Mouse (Mus musculus): ENCODE results near the gene Atg101. TPM values are rescaled to one million over a fixed set of nuclear protein-coding genes. Genes with fewer than 3 reads are reported as not detected.
A peak's percentile ranks its signal among the peaks of the same experiment; 100 is the strongest.

The Atg101 gene
- polyA plus RNA-seq, 1 experiment from 2014 or later, result 82.8 TPM

GRCm38 (mm10) chr15:101332370-101332769 is 48.3 kb downstream of the Atg101 start:
- no peak overlapping the region for H3K27ac ChIP-seq
- H3K36me3 ChIP-seq, result no peaks in the 10 kb centered on the region
- ATAC-seq, result no peak
- no peak overlapping the region for H3K9ac ChIP-seq (replicated peaks)
- WGBS, result 69% methylated on average over 4 of the region's 4 CpGs
- H3K4me1 ChIP-seq (replicated peaks), result no peaks in the 10 kb centered on the region
- H3K4me3 ChIP-seq (replicated peaks), result no peak overlapping the region
- H3K4me2 ChIP-seq (replicated peaks), result no peak overlapping the region
- peaks cover 6% of the 10 kb centered on the region; the same call in 1 of the 2 replicates for H3K27me3 ChIP-seq
- H3K9me3 ChIP-seq, result no peaks in the 10 kb centered on the region

DNA sequence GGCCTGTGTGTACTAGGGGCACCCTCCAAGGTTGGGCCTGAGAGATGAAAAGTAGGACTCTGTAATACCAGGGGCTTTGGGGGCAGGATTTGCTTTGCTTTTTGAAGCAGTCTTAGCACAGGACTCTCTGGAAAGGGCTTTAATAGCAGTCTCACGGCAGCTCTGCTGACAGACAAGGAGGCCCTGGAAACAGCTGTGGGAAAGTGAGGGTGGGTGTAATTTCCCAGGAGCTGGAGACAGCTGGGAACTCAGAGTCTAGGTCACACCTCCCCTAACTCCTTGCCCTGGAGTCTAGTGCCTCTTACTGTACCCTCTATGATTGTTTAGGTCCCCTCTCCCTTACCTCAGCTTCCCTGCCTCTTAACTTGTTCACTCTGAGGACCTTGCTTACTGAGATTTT is 49.1 kb downstream of the Atg101 start:
- no peak for ATAC-seq
- Histone ChIP-seq H3K27ac (no peak overlapping the region), H3K27me3 (peaks cover 6% of the 10 kb centered on the region; the same call in 1 of the 2 replicates), H3K4me3 (replicated peaks) (no peak overlapping the region), H3K36me3 (no peaks in the 10 kb centered on the region), H3K4me1 (replicated peaks) (no peaks in the 10 kb centered on the region), H3K9ac (replicated peaks) (no peak overlapping the region), H3K4me2 (replicated peaks) (no peak overlapping the region), H3K9me3 (no peaks in the 10 kb centered on the region)
- 38% methylated on average over 1 of the region's 1 CpGs for WGBS

DNA sequence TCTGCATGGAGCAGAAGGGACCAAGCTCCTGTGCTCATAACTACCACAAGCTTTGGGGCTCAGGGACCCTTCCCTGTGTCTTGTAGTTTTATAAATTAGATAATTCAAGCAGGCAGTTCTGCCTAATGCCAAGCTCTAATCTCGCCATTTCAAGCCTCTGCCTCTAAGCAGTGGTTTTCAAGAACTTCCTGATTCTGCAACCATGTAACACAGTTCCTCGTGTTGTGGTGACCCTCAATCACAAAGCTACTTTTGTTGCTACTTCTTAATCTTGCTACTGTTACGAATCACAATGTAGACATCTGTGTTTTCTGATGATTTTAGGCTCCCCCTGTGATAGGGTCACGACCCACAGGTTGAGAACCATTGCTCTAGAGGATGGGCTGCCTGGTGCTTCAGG is 49.6 kb downstream of the Atg101 start:
- Histone ChIP-seq H3K36me3 (no peaks in the 10 kb centered on the region), H3K27me3 (peaks cover 6% of the 10 kb centered on the region; the same call in 1 of the 2 replicates), H3K4me2 (replicated peaks) (no peak overlapping the region), H3K9me3 (no peaks in the 10 kb centered on the region), H3K4me3 (replicated peaks) (no peak overlapping the region), H3K4me1 (replicated peaks) (no peaks in the 10 kb centered on the region), H3K9ac (replicated peaks) (no peak overlapping the region), H3K27ac (no peak overlapping the region)
- ATAC-seq, result no peak
- 51% methylated on average over 4 of the region's 4 CpGs for WGBS

GRCm38 (mm10) chr15:101336474-101337174 is 52.6 kb downstream of the Atg101 start:
- no peak for ATAC-seq
- Histone ChIP-seq H3K4me1 (replicated peaks) (no peaks in the 10 kb centered on the region), H3K4me2 (replicated peaks) (no peak overlapping the region), H3K27ac (no peak overlapping the region), H3K27me3 (peaks cover 6% of the 10 kb centered on the region; the same call in 1 of the 2 replicates), H3K36me3 (no peaks in the 10 kb centered on the region), H3K4me3 (replicated peaks) (no peak overlapping the region), H3K9ac (replicated peaks) (no peak overlapping the region; the same call in 1 of the 2 replicates), H3K9me3 (no peaks in the 10 kb centered on the region)
- 58% methylated on average over 24 of the region's 24 CpGs for WGBS

DNA sequence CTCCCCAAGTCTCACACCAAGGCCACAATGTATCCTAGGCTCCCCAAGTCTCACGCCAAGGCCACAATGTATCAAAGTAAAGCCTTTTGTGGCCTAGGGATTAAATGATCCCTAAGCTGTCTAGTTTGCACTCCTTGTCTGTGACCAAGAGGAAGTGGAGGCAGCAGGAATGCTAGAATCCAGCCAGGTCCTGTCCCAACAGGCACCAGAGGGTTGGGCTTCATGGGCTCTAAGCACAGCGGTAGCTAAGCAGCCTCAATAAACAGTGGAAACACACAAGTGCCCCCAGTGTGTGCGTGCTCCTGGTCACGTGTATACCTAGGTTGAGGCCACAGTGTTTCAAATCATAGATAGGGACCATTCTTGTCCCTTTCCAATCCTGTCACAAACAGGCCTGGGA is 54.3 kb downstream of the Atg101 start:
- H3K27me3 ChIP-seq, result peaks cover 6% of the 10 kb centered on the region; the same call in 1 of the 2 replicates
- no peaks in the 10 kb centered on the region for H3K36me3 ChIP-seq
- 82% methylated on average over 4 of the region's 4 CpGs for WGBS
- no peak overlapping the region for H3K9ac ChIP-seq (replicated peaks)
- H3K9me3 ChIP-seq, result no peaks in the 10 kb centered on the region
- no peak overlapping the region for H3K4me2 ChIP-seq (replicated peaks)
- no peak for ATAC-seq
- H3K4me1 ChIP-seq (replicated peaks), result no peaks in the 10 kb centered on the region
- H3K4me3 ChIP-seq (replicated peaks), result no peak overlapping the region
- H3K27ac ChIP-seq, result no peak overlapping the region

DNA sequence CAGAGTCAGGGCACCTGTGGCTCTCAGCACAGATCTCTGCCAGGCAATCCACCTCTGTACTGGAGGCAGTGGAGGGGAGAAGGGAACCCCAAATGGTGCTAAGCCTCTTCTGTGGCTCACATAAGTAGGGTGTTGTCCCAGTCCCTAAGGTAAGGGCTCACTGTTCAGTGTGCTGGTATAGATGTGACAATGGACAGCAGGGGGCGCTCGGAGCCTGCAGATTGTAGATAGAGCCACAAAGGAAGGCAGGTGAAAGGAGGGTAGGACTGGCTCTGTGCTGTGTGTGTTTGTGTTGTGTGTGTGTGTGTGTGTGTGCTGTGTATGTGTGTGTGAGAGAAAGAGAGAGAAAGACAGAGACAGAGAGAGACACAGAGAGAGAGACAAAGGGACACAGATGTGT is 55.5 kb downstream of the Atg101 start:
- Histone ChIP-seq H3K4me3 (replicated peaks) (no peak overlapping the region), H3K27me3 (peaks cover 6% of the 10 kb centered on the region; the same call in 1 of the 2 replicates), H3K9ac (replicated peaks) (peak overlapping the region; percentile 10; the same call in 1 of the 2 replicates), H3K9me3 (no peaks in the 10 kb centered on the region), H3K36me3 (no peaks in the 10 kb centered on the region), H3K27ac (no peak overlapping the region), H3K4me2 (replicated peaks) (no peak overlapping the region), H3K4me1 (replicated peaks) (no peaks in the 10 kb centered on the region)
- 0% methylated on average over 2 of the region's 2 CpGs for WGBS
- peak; percentile 94 for ATAC-seq

Other genes starting within 250 kb of the Atg101 start
- gene Gm47841, start 236.9 kb upstream of the Atg101 start, polyA plus RNA-seq (2015; fragmentation: Nextera tagmentation; extraction: Ambion mirVana), result not detected in 2 replicates
- gene Fignl2, start 205.7 kb upstream of the Atg101 start, polyA plus RNA-seq (2015; fragmentation: Nextera tagmentation; extraction: Ambion mirVana), result 0.11 and 0.15 TPM in 2 replicates
- not detected in 2 replicates for gene Ankrd33, start 168.5 kb upstream of the Atg101 start, polyA plus RNA-seq (2015; fragmentation: Nextera tagmentation; extraction: Ambion mirVana)
- gene Acvrl1, start 155.8 kb upstream of the Atg101 start, polyA plus RNA-seq (2015; fragmentation: Nextera tagmentation; extraction: Ambion mirVana), result 5.3 and 5.5 TPM in 2 replicates
- 18.2 and 19.2 TPM in 2 replicates for gene Acvr1b, start 110.2 kb upstream of the Atg101 start, polyA plus RNA-seq (2015; fragmentation: Nextera tagmentation; extraction: Ambion mirVana)
- gene Grasp, start 60.1 kb upstream of the Atg101 start, polyA plus RNA-seq (2015; fragmentation: Nextera tagmentation; extraction: Ambion mirVana), result 1.7 and 2.4 TPM in 2 replicates
- gene Nr4a1, start 30.0 kb upstream of the Atg101 start, polyA plus RNA-seq (2015; fragmentation: Nextera tagmentation; extraction: Ambion mirVana), result 2.8 and 3.1 TPM in 2 replicates
- 0.26 and 0.46 TPM in 2 replicates for gene 6030408B16Rik, start 8.9 kb downstream of the Atg101 start, polyA plus RNA-seq (2015; fragmentation: Nextera tagmentation; extraction: Ambion mirVana)
- gene Krt80, start 85.9 kb downstream of the Atg101 start, polyA plus RNA-seq (2015; fragmentation: Nextera tagmentation; extraction: Ambion mirVana), result 0.05 and 0.09 TPM in 2 replicates
- 0.05 and 0.32 TPM in 2 replicates for gene Krt7, start 126.8 kb downstream of the Atg101 start, polyA plus RNA-seq (2015; fragmentation: Nextera tagmentation; extraction: Ambion mirVana)
- gene Krt87, start 154.5 kb downstream of the Atg101 start, polyA plus RNA-seq (2015; fragmentation: Nextera tagmentation; extraction: Ambion mirVana), result 0.17 and 0.19 TPM in 2 replicates
- not detected in 2 replicates for gene Krt88, start 163.5 kb downstream of the Atg101 start, polyA plus RNA-seq (2015; fragmentation: Nextera tagmentation; extraction: Ambion mirVana)
- not detected in 2 replicates for gene Krt81, start 179.5 kb downstream of the Atg101 start, polyA plus RNA-seq (2015; fragmentation: Nextera tagmentation; extraction: Ambion mirVana)
- not detected in 2 replicates for gene Krt86, start 189.2 kb downstream of the Atg101 start, polyA plus RNA-seq (2015; fragmentation: Nextera tagmentation; extraction: Ambion mirVana)
- not detected in 2 replicates for gene Krt83, start 207.2 kb downstream of the Atg101 start, polyA plus RNA-seq (2015; fragmentation: Nextera tagmentation; extraction: Ambion mirVana)
- not detected in 2 replicates for gene Gm49425, start 233.0 kb downstream of the Atg101 start, polyA plus RNA-seq (2015; fragmentation: Nextera tagmentation; extraction: Ambion mirVana)
- not detected in 2 replicates for gene Krt84, start 248.5 kb downstream of the Atg101 start, polyA plus RNA-seq (2015; fragmentation: Nextera tagmentation; extraction: Ambion mirVana)